Mouse (Mus musculus): ENCODE measurements around the gene Tas1r3.

- no peak for TF ChIP-seq CTCF (conservative IDR thresholded peaks at IDR 0.05; ENCODE audit: low read length)
- TF ChIP-seq NANOG (IDR thresholded peaks at IDR 0.05; ENCODE audit: borderline replicate concordance, low read length) = no peak
Measured at GRCm38 (mm10) chr4:155851368-155851767, 11.8 kb downstream of the Tas1r3 start.
